Mouse (Mus musculus) heart, embryonic 15.5 days (tissue): Measurements from ENCODE around the gene Cntnap5b. TPM values are rescaled to one million over a fixed set of nuclear protein-coding genes. Genes with fewer than 3 reads are reported as not detected.

Experiments used
- ATAC-seq: fragments of 200-750 bp; cut with Nextera tagmentation; replicated peaks from 2 replicates; pipeline ENCODE4 v1.8.0; 2017; ENCODE audit warnings: low read depth, moderate TSS enrichment; ENCODE audit not compliant: insufficient number of reproducible peaks, insufficient read depth, low FRiP score
- H3K27ac ChIP-seq: fragments of 300-500 bp; sonication (generic); 2 replicates; pipeline ENCODE4 v1.5.1; 2015; ENCODE audit warnings: mild to moderate bottlenecking, inconsistent platforms
- H3K27me3 ChIP-seq: fragments of 300-500 bp; sonication (generic); 2 replicates; pipeline ENCODE4 v1.6.1; 2015; ENCODE audit warnings: inconsistent platforms
- H3K36me3 ChIP-seq: fragments of 300-500 bp; sonication (generic); 2 replicates; pipeline ENCODE4 v1.6.1; 2015; ENCODE audit warnings: mild to moderate bottlenecking, inconsistent platforms
- H3K4me1 ChIP-seq: fragments of 300-500 bp; sonication (generic); replicated peaks from 2 replicates; pipeline ENCODE4 v1.6.1; 2015; ENCODE audit warnings: inconsistent platforms
- H3K4me2 ChIP-seq: fragments of 300-500 bp; sonication (generic); 2 replicates; pipeline ENCODE4 v1.6.1; 2015; ENCODE audit warnings: inconsistent platforms, mild to moderate bottlenecking, moderate library complexity
- H3K4me3 ChIP-seq: fragments of 300-500 bp; sonication (generic); 2 replicates; pipeline ENCODE4 v1.5.1; 2015; ENCODE audit warnings: mild to moderate bottlenecking, inconsistent platforms
- H3K9ac ChIP-seq: fragments of 300-500 bp; sonication (generic); 2 replicates; pipeline ENCODE4 v1.6.1; 2015; ENCODE audit warnings: mild to moderate bottlenecking, inconsistent platforms
- H3K9me3 ChIP-seq: fragments of 300-500 bp; sonication (generic); replicated peaks from 2 replicates; pipeline ENCODE4 v1.6.1; 2016; ENCODE audit warnings: inconsistent platforms
- WGBS: fragments of 180-500 bp; shearing (Covaris S2); methylation state at CpG from one replicate; pipeline ENCODE4 v1.1.7; 2015; ENCODE audit warnings: mixed read lengths; 5-methylcytosine and 5-hydroxymethylcytosine counted together
- polyA plus RNA-seq: library from polyadenylated mRNA; unstranded; fragments of >200 nt; fragmentation: Nextera tagmentation; extraction: Ambion mirVana; gene quantifications from 2 replicates; pipeline ENCODE4 v1.2.1, GENCODE M21; 2015

The Cntnap5b gene
- polyA plus RNA-seq, 1 experiment from 2014 or later: not detected

- Histone ChIP-seq H3K36me3 (no peaks in the 10 kb centered on the region), H3K27me3 (no peaks in the 10 kb centered on the region), H3K4me3 (no peak overlapping the region), H3K9ac (no peak overlapping the region), H3K27ac (no peak overlapping the region), H3K9me3 (no peaks in the 10 kb centered on the region), H3K4me1 (no peaks in the 10 kb centered on the region), H3K4me2 (no peak overlapping the region)
- ATAC-seq: peak; percentile 55; the same call in 1 of the 2 replicates
- 9% methylated on average over 6 of the region's 6 CpGs for WGBS
Observed at GRCm38 (mm10) chr1:100231980-100232608, 459.5 kb downstream of the Cntnap5b start.

- no peak overlapping the region for H3K4me3 ChIP-seq
- no peak overlapping the region for H3K27ac ChIP-seq
- ATAC-seq: no peak
- no peaks in the 10 kb centered on the region for H3K36me3 ChIP-seq
- no peaks in the 10 kb centered on the region for H3K27me3 ChIP-seq
- no peaks in the 10 kb centered on the region for H3K4me1 ChIP-seq
- no peaks in the 10 kb centered on the region for H3K9me3 ChIP-seq
- H3K9ac ChIP-seq: no peak overlapping the region
- no peak overlapping the region for H3K4me2 ChIP-seq
Observed at GRCm38 (mm10) chr1:100251964-100252363, 479.4 kb downstream of the Cntnap5b start.

- Histone ChIP-seq H3K9me3 (no peaks in the 10 kb centered on the region), H3K4me2 (no peak overlapping the region), H3K27ac (no peak overlapping the region), H3K4me3 (no peak overlapping the region), H3K36me3 (no peaks in the 10 kb centered on the region), H3K4me1 (no peaks in the 10 kb centered on the region), H3K27me3 (no peaks in the 10 kb centered on the region), H3K9ac (no peak overlapping the region)
- ATAC-seq: no peak
- WGBS: 62% methylated on average over 1 of the region's 1 CpGs
Observed at GRCm38 (mm10) chr1:100310687-100311086, 538.1 kb downstream of the Cntnap5b start.

GRCm38 (mm10) chr1:100331066-100331465, 558.5 kb downstream of the Cntnap5b start:
- no peaks in the 10 kb centered on the region for H3K4me1 ChIP-seq
- 78% methylated on average over 3 of the region's 3 CpGs for WGBS
- H3K9ac ChIP-seq: no peak overlapping the region
- no peaks in the 10 kb centered on the region for H3K9me3 ChIP-seq
- no peak overlapping the region for H3K4me2 ChIP-seq
- H3K36me3 ChIP-seq: no peaks in the 10 kb centered on the region
- ATAC-seq: no peak
- no peaks in the 10 kb centered on the region for H3K27me3 ChIP-seq
- H3K27ac ChIP-seq: no peak overlapping the region
- no peak overlapping the region for H3K4me3 ChIP-seq

GRCm38 (mm10) chr1:100369415-100370113, 597.0 kb downstream of the Cntnap5b start:
- H3K9ac ChIP-seq: no peak overlapping the region
- no peaks in the 10 kb centered on the region for H3K9me3 ChIP-seq
- no peak overlapping the region for H3K27ac ChIP-seq
- ATAC-seq: no peak
- H3K4me2 ChIP-seq: no peak overlapping the region
- no peaks in the 10 kb centered on the region for H3K36me3 ChIP-seq
- H3K4me1 ChIP-seq: no peaks in the 10 kb centered on the region
- no peaks in the 10 kb centered on the region for H3K27me3 ChIP-seq
- WGBS: 69% methylated on average over 5 of the region's 5 CpGs
- H3K4me3 ChIP-seq: no peak overlapping the region

GRCm38 (mm10) chr1:100386252-100386651, 613.7 kb downstream of the Cntnap5b start:
- no peaks in the 10 kb centered on the region for H3K4me1 ChIP-seq
- H3K9me3 ChIP-seq: no peaks in the 10 kb centered on the region
- no peaks in the 10 kb centered on the region for H3K27me3 ChIP-seq
- WGBS: 55% methylated on average over 1 of the region's 1 CpGs
- no peak overlapping the region for H3K4me3 ChIP-seq
- H3K27ac ChIP-seq: no peak overlapping the region
- ATAC-seq: no peak
- no peak overlapping the region for H3K4me2 ChIP-seq
- no peaks in the 10 kb centered on the region for H3K36me3 ChIP-seq
- no peak overlapping the region for H3K9ac ChIP-seq

- Histone ChIP-seq H3K4me2 (no peak overlapping the region), H3K4me1 (no peaks in the 10 kb centered on the region), H3K27ac (no peak overlapping the region), H3K9me3 (no peaks in the 10 kb centered on the region), H3K27me3 (no peaks in the 10 kb centered on the region), H3K36me3 (no peaks in the 10 kb centered on the region), H3K4me3 (no peak overlapping the region), H3K9ac (no peak overlapping the region)
- no peak for ATAC-seq
Observed at GRCm38 (mm10) chr1:100394034-100394433, 621.5 kb downstream of the Cntnap5b start.

- ATAC-seq: no peak
- Histone ChIP-seq H3K9me3 (no peaks in the 10 kb centered on the region), H3K27ac (no peak overlapping the region), H3K36me3 (no peaks in the 10 kb centered on the region), H3K4me2 (no peak overlapping the region), H3K27me3 (no peaks in the 10 kb centered on the region), H3K4me1 (no peaks in the 10 kb centered on the region; the same call in 1 of the 2 replicates), H3K4me3 (no peak overlapping the region), H3K9ac (no peak overlapping the region)
Observed at GRCm38 (mm10) chr1:100416658-100417224, 644.2 kb downstream of the Cntnap5b start.

- Histone ChIP-seq H3K4me1 (no peaks in the 10 kb centered on the region), H3K4me2 (no peak overlapping the region), H3K27me3 (no peaks in the 10 kb centered on the region), H3K4me3 (no peak overlapping the region), H3K36me3 (no peaks in the 10 kb centered on the region), H3K27ac (no peak overlapping the region), H3K9me3 (no peaks in the 10 kb centered on the region), H3K9ac (no peak overlapping the region)
- ATAC-seq: no peak
- 74% methylated on average over 1 of the region's 1 CpGs for WGBS
Observed at GRCm38 (mm10) chr1:100430038-100430774, 657.6 kb downstream of the Cntnap5b start.

- H3K4me1 ChIP-seq: no peaks in the 10 kb centered on the region
- H3K27ac ChIP-seq: no peak overlapping the region
- ATAC-seq: no peak
- H3K9me3 ChIP-seq: no peaks in the 10 kb centered on the region
- H3K9ac ChIP-seq: no peak overlapping the region
- 83% methylated on average over 2 of the region's 2 CpGs for WGBS
- H3K4me3 ChIP-seq: no peak overlapping the region
- no peaks in the 10 kb centered on the region for H3K27me3 ChIP-seq
- no peak overlapping the region for H3K4me2 ChIP-seq
- no peaks in the 10 kb centered on the region for H3K36me3 ChIP-seq
Observed at GRCm38 (mm10) chr1:100463877-100464276, 691.3 kb downstream of the Cntnap5b start.

GRCm38 (mm10) chr1:100465226-100465625, 692.7 kb downstream of the Cntnap5b start:
- 63% methylated on average over 1 of the region's 1 CpGs for WGBS
- Histone ChIP-seq H3K36me3 (no peaks in the 10 kb centered on the region), H3K4me3 (no peak overlapping the region), H3K27ac (no peak overlapping the region), H3K4me2 (no peak overlapping the region), H3K9ac (no peak overlapping the region), H3K9me3 (no peaks in the 10 kb centered on the region), H3K4me1 (no peaks in the 10 kb centered on the region), H3K27me3 (no peaks in the 10 kb centered on the region)
- ATAC-seq: no peak
